Mouse (Mus musculus): ENCODE measurements around the gene Rchy1.
"Not testable (repeated sequence)": the region's sequence is repeated elsewhere in the genome, so short reads cannot be mapped to it uniquely, and the experiment has no call there.

Gene Rchy1

DNA sequence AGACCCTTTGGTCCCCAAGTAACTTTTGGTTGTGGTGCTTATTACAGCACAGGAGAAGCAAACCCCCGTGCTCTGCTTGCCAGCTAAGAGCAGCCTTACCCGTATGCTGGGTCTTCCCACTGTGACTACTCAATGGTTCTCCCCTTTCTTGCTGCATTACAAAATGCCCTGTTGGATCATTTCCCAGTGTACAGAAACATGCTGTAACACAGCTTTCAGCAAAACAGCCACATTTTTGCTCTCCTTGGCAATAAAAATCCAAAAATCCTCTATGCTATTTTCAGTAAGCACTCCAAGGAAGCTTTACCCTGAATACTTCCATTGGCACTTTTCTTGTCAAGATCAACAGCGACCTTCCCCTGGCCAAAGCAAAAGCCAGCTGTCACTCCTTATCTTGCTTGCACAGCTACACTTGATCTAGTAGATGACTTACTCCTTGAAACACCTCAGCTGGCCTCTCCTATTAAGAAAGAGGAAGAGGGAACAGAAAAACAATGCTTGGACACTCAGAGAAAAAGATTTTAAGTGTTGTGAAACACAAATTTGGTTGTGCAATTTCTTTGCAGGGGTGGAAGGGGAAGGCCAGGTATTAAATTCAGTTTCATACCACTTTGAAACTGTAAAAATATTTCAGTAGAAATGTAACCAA lies 2.1 kb downstream of the Rchy1 start:
- no peak for DNase-seq (ENCODE audit: low spot score in 2 of 2)

- no peak for DNase-seq (ENCODE audit: low spot score in 2 of 2)
These were observed 2.9 kb downstream of the Rchy1 start for GRCm38 (mm10) chr5:91959986-91960385.

DNA sequence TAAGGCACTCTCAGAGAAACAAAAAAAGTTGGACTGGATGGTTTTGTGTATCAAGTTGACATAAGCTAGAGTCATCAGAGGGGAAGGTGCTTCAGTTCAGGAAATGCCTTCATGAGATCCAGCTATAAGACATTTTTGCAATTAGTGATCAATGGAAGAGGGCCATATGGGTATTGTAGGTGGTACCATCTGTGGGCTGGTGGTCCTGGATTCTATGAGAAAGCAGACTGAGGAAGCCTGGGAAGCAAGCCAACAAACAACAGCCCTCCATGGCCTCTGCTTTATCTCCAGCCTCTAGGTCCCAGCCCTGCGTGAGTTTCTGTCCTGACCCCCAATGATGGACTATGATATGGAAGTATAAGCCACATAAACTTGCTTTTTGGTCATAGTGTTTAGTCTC lies 3.8 kb downstream of the Rchy1 start:
- no peak for DNase-seq (ENCODE audit: low spot score in 2 of 2)

DNA sequence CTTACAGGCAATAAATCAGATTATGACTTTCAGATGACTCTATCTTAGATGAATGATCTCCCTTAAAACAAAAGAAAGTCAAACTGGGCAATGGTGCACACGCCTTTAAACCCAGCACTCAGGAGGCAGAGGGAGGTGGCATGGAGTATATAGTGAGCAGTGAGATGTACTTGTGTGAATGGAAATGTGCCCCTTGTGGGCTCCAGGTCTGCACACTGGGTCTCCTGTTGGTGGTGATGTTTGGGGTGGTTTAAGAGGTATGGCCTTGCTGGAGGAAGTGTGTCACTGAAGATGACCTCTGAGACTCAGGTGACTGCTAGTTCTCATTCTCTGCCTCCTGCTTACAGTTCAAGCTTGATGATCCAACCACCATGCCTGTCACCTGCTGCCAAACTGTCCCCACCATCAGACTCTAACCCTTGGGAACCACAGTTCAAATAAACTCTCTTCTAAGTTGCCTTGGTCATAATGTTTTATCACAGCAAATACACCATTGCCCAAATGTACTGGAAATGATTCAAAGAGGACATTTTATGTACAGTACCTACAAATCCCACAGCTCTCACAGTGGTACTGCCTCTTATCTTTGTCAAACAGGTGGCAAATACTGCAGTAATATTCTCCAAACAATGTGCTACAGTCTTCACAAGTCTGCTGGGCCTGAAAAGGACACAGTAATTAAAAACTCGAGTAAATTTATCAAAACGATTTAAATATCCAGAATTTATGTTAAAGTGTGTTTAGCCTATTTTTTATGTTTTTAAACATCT lies 5.7 kb downstream of the Rchy1 start:
- DNase-seq (ENCODE audit: low spot score in 2 of 2) = no peak

DNA sequence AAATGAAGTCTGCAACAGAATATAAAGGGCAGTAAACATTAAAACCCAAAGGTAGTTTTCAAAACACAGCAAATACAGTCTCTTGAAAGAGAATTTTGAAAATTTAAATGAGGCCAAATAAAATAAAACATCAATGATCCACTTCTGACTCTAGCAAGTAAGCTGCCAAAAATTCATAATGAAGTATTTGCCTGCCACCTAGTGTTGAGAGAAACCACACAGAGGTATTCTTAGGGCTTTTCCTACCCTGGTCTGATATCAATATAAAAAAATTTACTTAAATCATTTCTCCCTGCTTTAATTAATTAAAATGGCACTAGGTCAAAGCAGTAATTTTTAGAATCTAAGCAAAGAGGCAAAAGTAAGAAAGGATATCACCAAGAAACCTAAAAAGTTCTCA lies 11.5 kb downstream of the Rchy1 start:
- no peak for DNase-seq (ENCODE audit: low spot score in 2 of 2)

DNA sequence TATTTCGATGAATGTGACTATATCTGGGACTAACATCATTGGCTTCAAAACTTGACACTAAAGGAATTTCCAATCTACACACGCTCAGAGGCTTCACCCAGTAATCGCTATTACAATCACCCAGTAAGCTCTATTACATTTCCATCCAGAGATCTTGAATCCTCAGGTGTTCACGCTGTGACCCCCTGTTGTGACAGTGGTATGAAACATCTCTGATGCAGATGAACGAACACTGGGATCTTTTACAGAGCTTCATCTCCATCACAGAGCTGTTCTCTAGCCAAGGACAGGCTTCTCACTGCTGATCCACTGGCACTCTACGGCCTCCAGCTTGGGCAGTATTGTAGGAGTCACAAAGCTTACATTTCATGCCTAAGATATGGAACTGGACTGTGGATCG lies 13.4 kb downstream of the Rchy1 start:
- no peak for DNase-seq (ENCODE audit: low spot score in 2 of 2)

- DNase-seq (ENCODE audit: low spot score in 2 of 2) = no peak
These were observed 15.9 kb downstream of the Rchy1 start for GRCm38 (mm10) chr5:91947008-91947407.

DNA sequence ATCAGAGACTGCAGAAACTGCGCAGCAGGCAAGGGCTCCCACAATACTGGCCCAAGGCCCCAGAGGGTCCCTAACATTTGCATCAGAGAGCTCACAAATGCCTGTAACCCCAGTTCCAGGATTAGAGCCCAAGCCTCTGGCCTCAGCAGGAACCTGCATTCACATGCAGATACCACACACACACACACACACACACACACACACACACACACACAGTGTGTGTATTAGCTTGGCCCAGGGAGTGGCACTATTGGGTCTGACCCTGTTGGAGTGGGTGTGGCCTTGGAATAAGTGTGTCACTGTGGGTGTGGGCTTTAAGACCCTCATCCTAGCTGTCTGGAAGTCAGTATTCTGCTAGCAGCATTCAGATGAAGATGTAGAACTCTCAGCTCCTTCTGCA lies 17.3 kb downstream of the Rchy1 start:
- not testable (repeated sequence) for DNase-seq (ENCODE audit: low spot score in 2 of 2)

DNA sequence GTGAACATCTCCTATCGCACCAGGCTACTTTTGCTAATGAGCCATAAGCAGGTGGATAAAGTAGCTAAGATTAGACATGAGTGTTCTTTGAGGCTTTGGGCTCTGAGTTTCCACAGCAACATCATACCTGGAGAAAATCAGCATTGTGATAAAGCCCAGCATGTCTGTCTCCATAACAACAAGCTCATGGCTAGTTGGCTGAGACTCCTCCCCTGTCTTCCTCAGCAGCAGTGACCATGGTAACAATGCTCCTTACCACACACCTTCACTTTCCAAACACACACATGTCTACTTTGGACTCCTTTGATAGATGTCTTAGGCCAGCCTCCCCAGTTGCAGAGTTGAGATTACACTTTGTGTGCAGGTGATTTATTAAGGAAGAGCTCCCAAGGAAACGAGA lies 49.6 kb downstream of the Rchy1 start:
- DNase-seq (ENCODE audit: low spot score in 2 of 2) = no peak

DNA sequence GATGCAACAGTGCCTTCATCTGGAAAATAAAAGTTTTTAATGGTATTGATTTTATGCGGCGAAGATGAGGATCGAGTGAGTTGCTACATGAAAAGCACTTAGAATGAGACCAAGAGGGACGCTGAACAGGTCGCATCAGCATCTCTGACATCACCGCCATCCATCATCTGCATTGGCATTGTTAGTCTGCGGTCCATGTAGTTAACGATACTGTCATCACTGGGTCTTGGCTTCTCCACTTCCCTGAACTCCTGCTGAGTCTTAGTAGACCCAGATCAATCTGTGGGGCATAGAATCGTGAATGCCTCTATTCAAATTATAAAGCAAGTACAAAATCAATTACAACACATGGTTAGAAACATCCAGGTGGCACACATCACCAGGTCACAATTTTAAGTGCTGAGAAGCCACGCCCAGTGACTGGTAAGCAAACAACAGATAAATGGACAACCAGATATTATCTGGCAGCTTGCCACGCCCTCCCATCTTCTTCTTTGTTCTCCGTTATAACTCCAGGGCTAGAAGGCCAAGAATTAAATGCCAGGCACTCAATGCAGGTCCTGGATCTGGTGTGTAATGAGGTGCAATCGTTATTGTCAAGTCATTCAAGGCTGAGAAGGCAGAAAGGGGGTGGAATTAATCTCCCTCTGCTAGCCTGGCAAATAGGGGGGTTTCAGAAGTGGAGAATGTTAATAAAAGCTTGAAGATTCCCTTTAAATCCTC lies 51.3 kb downstream of the Rchy1 start:
- DNase-seq (ENCODE audit: low spot score in 2 of 2) = no peak

DNA sequence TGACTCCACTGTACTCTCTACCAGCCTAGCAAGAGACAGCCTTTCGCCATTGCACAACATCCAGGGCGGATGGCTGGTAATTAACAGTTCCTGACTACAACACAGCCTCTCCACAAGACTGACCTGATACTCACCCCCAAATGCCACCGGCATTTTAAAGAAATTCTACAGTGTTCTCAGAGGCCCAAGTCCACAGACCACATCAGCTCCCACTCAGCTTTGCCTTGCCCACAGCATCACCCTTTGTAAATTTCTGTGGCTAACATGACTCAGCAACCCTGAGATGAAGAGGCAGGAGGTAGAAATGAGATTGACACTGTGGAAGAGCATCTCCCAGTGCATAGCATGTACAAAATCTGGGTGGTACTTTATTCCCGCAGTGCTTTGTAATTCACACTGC lies 52.3 kb downstream of the Rchy1 start:
- no peak for DNase-seq (ENCODE audit: low spot score in 2 of 2)

DNA sequence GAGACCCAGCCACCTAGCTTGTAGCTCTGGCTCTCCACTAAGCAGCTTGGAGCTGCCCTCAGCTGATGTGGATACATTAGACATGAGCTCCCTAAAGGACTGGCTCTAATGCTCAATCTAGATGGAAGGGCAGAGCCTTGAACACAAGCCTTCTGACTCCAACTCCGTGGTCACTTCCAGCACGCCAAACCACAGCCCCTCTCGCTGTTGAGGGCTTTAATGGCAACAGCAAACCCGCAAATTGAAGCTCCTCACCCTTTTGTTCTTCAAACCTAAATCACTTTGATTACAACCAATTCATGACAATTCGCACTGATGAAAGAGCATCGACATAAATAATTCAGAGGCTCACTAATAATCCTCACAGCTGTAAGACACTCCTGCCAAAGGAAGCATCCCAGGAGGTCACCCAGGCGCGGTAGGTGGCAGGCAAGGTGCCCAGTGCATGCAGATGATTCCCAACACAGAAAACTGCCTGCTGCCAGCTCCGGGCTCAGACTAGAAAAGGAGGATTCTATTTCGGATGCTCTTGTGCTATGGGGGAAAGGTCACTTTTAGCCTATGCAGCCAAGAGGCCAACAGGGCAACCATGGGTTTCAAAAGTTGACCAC lies 53.8 kb downstream of the Rchy1 start:
- DNase-seq (ENCODE audit: low spot score in 2 of 2) = no peak
